Mouse (Mus musculus): Measurements from ENCODE around the gene Slf1. TPM values are rescaled to one million over a fixed set of nuclear protein-coding genes. Genes with fewer than 3 reads are reported as not detected.
"Not testable (repeated sequence)": the region's sequence is repeated elsewhere in the genome, so short reads cannot be mapped to it uniquely, and the experiment has no call there.

Gene Slf1
- polyA plus RNA-seq (2015; fragmentation: Nextera tagmentation; extraction: Ambion mirVana) = 20.0 and 26.7 TPM in 2 replicates

GRCm38 (mm10) chr13:77134931-77135620 is at the start of gene Slf1, which contains the start of gene 2210408I21Rik:
Gene Slf1 (minus strand): TSS chr13:77135473.
Gene 2210408I21Rik (plus strand): TSS chr13:77135540.
- peak within 1 kb of the TSS; percentile 90 for H3K27ac ChIP-seq
- peak within 1 kb of the TSS; percentile 69 for H3K4me2 ChIP-seq
- H3K4me1 ChIP-seq (replicated peaks) = no peaks in the 10 kb centered on the region
- no peaks in the 10 kb centered on the region for H3K36me3 ChIP-seq
- peak within 1 kb of the TSS; percentile 100 for H3K4me3 ChIP-seq
- peak; percentile 94 for ATAC-seq (replicated peaks; ENCODE audit: insufficient number of reproducible peaks, insufficient read depth, low FRiP score, low read depth)
- peak within 1 kb of the TSS; percentile 96 for H3K9ac ChIP-seq
- no peaks in the 10 kb centered on the region for H3K9me3 ChIP-seq (replicated peaks)
- no peaks in the 10 kb centered on the region for H3K27me3 ChIP-seq
- WGBS = under 1% methylated on average over 64 of the region's 65 CpGs

GRCm38 (mm10) chr13:77177931-77178330 is 42.7 kb upstream of the Slf1 start:
- Histone ChIP-seq H3K4me3 (no peak overlapping the region), H3K27me3 (no peaks in the 10 kb centered on the region), H3K4me1 (replicated peaks) (no peaks in the 10 kb centered on the region), H3K4me2 (no peak overlapping the region), H3K27ac (no peak overlapping the region), H3K9me3 (replicated peaks) (no peaks in the 10 kb centered on the region), H3K36me3 (no peaks in the 10 kb centered on the region), H3K9ac (no peak overlapping the region)
- ATAC-seq (replicated peaks; ENCODE audit: insufficient number of reproducible peaks, insufficient read depth, low FRiP score, low read depth) = no peak

- Histone ChIP-seq H3K9me3 (replicated peaks) (no peaks in the 10 kb centered on the region), H3K27me3 (no peaks in the 10 kb centered on the region), H3K4me2 (no peak overlapping the region), H3K27ac (no peak overlapping the region), H3K4me1 (replicated peaks) (no peaks in the 10 kb centered on the region), H3K9ac (no peak overlapping the region), H3K36me3 (no peaks in the 10 kb centered on the region), H3K4me3 (no peak overlapping the region)
- no peak for ATAC-seq (replicated peaks; ENCODE audit: insufficient number of reproducible peaks, insufficient read depth, low FRiP score, low read depth)
- 84% methylated on average over 2 of the region's 2 CpGs for WGBS
Measured at GRCm38 (mm10) chr13:77140890-77141289, 5.6 kb upstream of the Slf1 start.

GRCm38 (mm10) chr13:77135621-77135981 is 328 bp upstream of the Slf1 start:
- peak; percentile 51 for ATAC-seq (replicated peaks; ENCODE audit: insufficient number of reproducible peaks, insufficient read depth, low FRiP score, low read depth)
- Histone ChIP-seq H3K36me3 (no peaks in the 10 kb centered on the region), H3K9ac (peak overlapping the region; percentile 96), H3K4me1 (replicated peaks) (no peaks in the 10 kb centered on the region), H3K27ac (peak overlapping the region; percentile 90), H3K27me3 (no peaks in the 10 kb centered on the region), H3K4me3 (peak overlapping the region; percentile 100), H3K9me3 (replicated peaks) (no peaks in the 10 kb centered on the region), H3K4me2 (peak overlapping the region; percentile 69)
- under 1% methylated on average over 11 of the region's 11 CpGs for WGBS

GRCm38 (mm10) chr13:77131132-77131531 is 4.1 kb downstream of the Slf1 start:
- no peak for ATAC-seq (replicated peaks; ENCODE audit: insufficient number of reproducible peaks, insufficient read depth, low FRiP score, low read depth)
- no peak overlapping the region for H3K4me3 ChIP-seq
- H3K9me3 ChIP-seq (replicated peaks) = no peaks in the 10 kb centered on the region
- no peaks in the 10 kb centered on the region for H3K27me3 ChIP-seq
- peak overlapping the region; percentile 29 for H3K27ac ChIP-seq
- H3K4me1 ChIP-seq (replicated peaks) = no peaks in the 10 kb centered on the region
- no peak overlapping the region for H3K4me2 ChIP-seq
- no peak overlapping the region for H3K9ac ChIP-seq
- no peaks in the 10 kb centered on the region for H3K36me3 ChIP-seq
- WGBS = 55% methylated on average over 2 of the region's 2 CpGs

GRCm38 (mm10) chr13:77128240-77128639 is 7.0 kb downstream of the Slf1 start:
- no peak overlapping the region for H3K27ac ChIP-seq
- peaks cover 8% of the 10 kb centered on the region; the same call in 1 of the 2 replicates for H3K36me3 ChIP-seq
- no peak for ATAC-seq (replicated peaks; ENCODE audit: insufficient number of reproducible peaks, insufficient read depth, low FRiP score, low read depth)

GRCm38 (mm10) chr13:77125159-77125558 is 10.1 kb downstream of the Slf1 start:
- H3K4me1 ChIP-seq (replicated peaks) = no peaks in the 10 kb centered on the region
- WGBS = 89% methylated on average over 3 of the region's 3 CpGs
- no peak overlapping the region for H3K27ac ChIP-seq
- no peaks in the 10 kb centered on the region for H3K27me3 ChIP-seq
- no peak for ATAC-seq (replicated peaks; ENCODE audit: insufficient number of reproducible peaks, insufficient read depth, low FRiP score, low read depth)
- H3K36me3 ChIP-seq = peaks cover 8% of the 10 kb centered on the region; the same call in 1 of the 2 replicates
- H3K9ac ChIP-seq = no peak overlapping the region
- no peak overlapping the region for H3K4me2 ChIP-seq
- H3K4me3 ChIP-seq = no peak overlapping the region
- H3K9me3 ChIP-seq (replicated peaks) = no peaks in the 10 kb centered on the region

More at GRCm38 (mm10) chr13:77128240-77128639, 7.0 kb downstream of the Slf1 start:
- no peaks in the 10 kb centered on the region for H3K27me3 ChIP-seq
- H3K4me2 ChIP-seq = no peak overlapping the region
- H3K4me1 ChIP-seq (replicated peaks) = no peaks in the 10 kb centered on the region
- H3K9me3 ChIP-seq (replicated peaks) = no peaks in the 10 kb centered on the region
- no peak overlapping the region for H3K9ac ChIP-seq
- WGBS = 71% methylated on average over 2 of the region's 2 CpGs
- H3K4me3 ChIP-seq = no peak overlapping the region

- no peaks in the 10 kb centered on the region for H3K36me3 ChIP-seq
- H3K4me3 ChIP-seq = no peak overlapping the region
- H3K4me1 ChIP-seq (replicated peaks) = no peaks in the 10 kb centered on the region
- no peak overlapping the region for H3K27ac ChIP-seq
- 85% methylated on average over 4 of the region's 4 CpGs for WGBS
- no peak overlapping the region for H3K9ac ChIP-seq
- H3K27me3 ChIP-seq = no peaks in the 10 kb centered on the region
- no peak for ATAC-seq (replicated peaks; ENCODE audit: insufficient number of reproducible peaks, insufficient read depth, low FRiP score, low read depth)
- H3K9me3 ChIP-seq (replicated peaks) = no peaks in the 10 kb centered on the region
- H3K4me2 ChIP-seq = no peak overlapping the region
Measured at GRCm38 (mm10) chr13:77118695-77119094, 16.6 kb downstream of the Slf1 start.

- Histone ChIP-seq H3K4me1 (replicated peaks) (no peaks in the 10 kb centered on the region), H3K27ac (no peak overlapping the region), H3K4me2 (no peak overlapping the region), H3K27me3 (no peaks in the 10 kb centered on the region), H3K4me3 (no peak overlapping the region), H3K9ac (no peak overlapping the region), H3K36me3 (peaks cover 6% of the 10 kb centered on the region; the same call in 1 of the 2 replicates), H3K9me3 (replicated peaks) (no peaks in the 10 kb centered on the region)
- no peak for ATAC-seq (replicated peaks; ENCODE audit: insufficient number of reproducible peaks, insufficient read depth, low FRiP score, low read depth)
Measured at GRCm38 (mm10) chr13:77107734-77108133, 27.5 kb downstream of the Slf1 start.

GRCm38 (mm10) chr13:77092876-77093275 is 42.4 kb downstream of the Slf1 start:
- not testable (repeated sequence) for H3K4me1 ChIP-seq (replicated peaks); H3K36me3 ChIP-seq; H3K4me3 ChIP-seq; H3K9me3 ChIP-seq (replicated peaks); H3K27ac ChIP-seq; ATAC-seq (replicated peaks; ENCODE audit: insufficient number of reproducible peaks, insufficient read depth, low FRiP score, low read depth); H3K27me3 ChIP-seq; H3K9ac ChIP-seq; H3K4me2 ChIP-seq
- 100% methylated on average over 1 of the region's 1 CpGs for WGBS

GRCm38 (mm10) chr13:77072030-77072429 is 63.2 kb downstream of the Slf1 start:
- H3K27me3 ChIP-seq = no peaks in the 10 kb centered on the region
- no peaks in the 10 kb centered on the region for H3K4me1 ChIP-seq (replicated peaks)

GRCm38 (mm10) chr13:77068847-77069246 is 66.4 kb downstream of the Slf1 start:
- no peaks in the 10 kb centered on the region for H3K4me1 ChIP-seq (replicated peaks)
- H3K4me2 ChIP-seq = no peak overlapping the region
- H3K9me3 ChIP-seq (replicated peaks) = no peaks in the 10 kb centered on the region
- no peak overlapping the region for H3K4me3 ChIP-seq
- H3K36me3 ChIP-seq = no peaks in the 10 kb centered on the region
- no peaks in the 10 kb centered on the region for H3K27me3 ChIP-seq
- no peak overlapping the region for H3K27ac ChIP-seq
- 97% methylated on average over 1 of the region's 1 CpGs for WGBS
- ATAC-seq (replicated peaks; ENCODE audit: insufficient number of reproducible peaks, insufficient read depth, low FRiP score, low read depth) = no peak
- H3K9ac ChIP-seq = no peak overlapping the region

More at GRCm38 (mm10) chr13:77072030-77072429, 63.2 kb downstream of the Slf1 start:
- Histone ChIP-seq H3K4me2 (no peak overlapping the region), H3K27ac (no peak overlapping the region), H3K9me3 (replicated peaks) (0 out of 2 replicates have a peak, but pooled peaks cover 2% of the 10 kb centered on the region), H3K9ac (no peak overlapping the region), H3K36me3 (peaks cover 8% of the 10 kb centered on the region), H3K4me3 (no peak overlapping the region)
- no peak for ATAC-seq (replicated peaks; ENCODE audit: insufficient number of reproducible peaks, insufficient read depth, low FRiP score, low read depth)

Data from heart, embryonic 15.5 days (tissue).